Mouse (Mus musculus): Measurements from ENCODE around the gene Copz2.

- TF ChIP-seq ZNF384 (IDR thresholded peaks at IDR 0.05; ENCODE audit: low read depth, low read length) = no peak
- TF ChIP-seq ZC3H11A (IDR thresholded peaks at IDR 0.05; ENCODE audit: borderline replicate concordance, low read depth, low read length) = no peak
Measured at GRCm38 (mm10) chr11:96834127-96834526, 15.5 kb upstream of the Copz2 start.

Data from ES-E14 (cell line).